Mouse (Mus musculus) lung, postnatal 4 days (tissue): ENCODE data around the gene Rpp21.

Source experiments
- DNase-seq, 2 experiments: peaks; one replicate each; pipeline ENCODE4 v3.0.0; 2021

Rpp21 gene

DNA sequence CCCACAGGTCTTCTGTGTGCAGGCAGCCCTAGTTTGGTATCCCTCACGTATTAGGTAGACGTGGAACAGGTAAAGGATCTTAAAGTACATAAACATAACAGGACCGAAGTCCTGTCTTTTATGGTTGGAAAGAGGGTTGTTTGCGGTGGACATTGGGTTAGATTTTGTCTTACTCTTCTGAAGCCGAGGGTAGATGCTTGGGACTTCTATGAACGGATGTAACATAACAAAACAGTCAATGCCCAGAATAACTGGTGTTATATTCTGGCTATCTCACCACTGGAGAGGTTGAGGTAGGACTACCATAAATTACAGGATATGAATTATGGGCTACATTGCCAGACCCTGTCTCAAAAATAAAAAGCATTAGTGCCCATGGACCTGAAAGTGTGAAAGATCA lies at the start of gene Rpp21:
Gene Rpp21 (minus strand): TSS at position 101 of the 400 bp plus-strand sequence.
- DNase-seq: no peak

- DNase-seq: no peak
Observed at GRCm38 (mm10) chr17:36286390-36286789, 28.5 kb upstream of the Rpp21 start, which contains the start of gene H2-M10.2. TSS of gene H2-M10.2 (minus strand) at chr17:36286490.

DNA sequence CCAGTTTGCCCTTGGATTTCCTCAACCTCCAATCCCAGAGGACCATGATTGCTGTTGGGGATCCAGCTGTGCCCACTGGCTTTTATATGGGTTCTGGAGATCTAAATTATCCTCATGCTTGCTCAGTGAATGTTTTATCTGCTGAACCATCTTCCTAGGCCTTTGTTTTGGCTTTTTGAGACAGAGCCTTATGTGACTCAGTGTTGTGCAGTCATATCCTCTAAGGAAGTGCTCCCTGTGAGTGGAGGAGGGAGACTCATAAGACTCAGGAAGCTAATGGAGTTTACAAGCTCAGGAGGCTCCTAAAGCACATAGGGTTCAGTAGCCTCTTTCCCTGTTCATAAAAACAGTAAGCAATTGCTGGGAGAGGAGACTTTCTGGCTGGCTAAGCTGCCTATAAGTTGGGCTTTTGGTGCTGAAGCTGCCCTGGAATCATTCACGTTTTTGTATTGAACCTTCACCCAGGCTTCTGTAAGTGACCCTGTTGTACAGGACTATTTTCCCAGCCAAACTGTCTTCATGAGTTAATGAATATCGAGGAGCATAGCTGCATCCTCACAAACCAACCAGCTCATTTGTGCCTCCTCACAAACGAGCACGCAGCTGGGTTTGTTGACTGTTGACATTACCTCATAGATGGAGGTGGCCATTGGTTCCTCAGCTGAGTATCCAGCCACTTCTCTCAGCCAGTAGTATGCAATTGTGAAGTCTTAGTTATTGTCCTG lies 23.8 kb upstream of the Rpp21 start:
- no peak for DNase-seq

DNA sequence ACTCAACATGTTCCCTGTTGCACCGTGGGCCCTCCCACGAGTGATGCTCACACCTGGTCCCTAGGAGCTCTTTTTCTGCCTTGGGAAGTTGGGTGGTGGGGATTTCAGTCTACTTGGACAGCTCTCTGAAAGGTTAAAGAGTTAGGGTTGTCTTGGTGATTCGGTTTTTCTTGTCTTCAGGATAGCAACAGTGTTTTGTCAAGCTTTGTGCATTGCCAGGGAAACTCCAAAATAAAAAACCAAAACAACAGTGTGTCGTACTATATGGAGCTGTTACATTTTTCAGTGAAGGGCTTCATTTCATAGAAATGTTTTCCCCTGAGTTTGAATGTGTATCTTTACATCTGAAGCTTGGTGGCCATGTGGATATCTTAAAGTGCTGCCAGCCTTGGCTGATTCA lies 16.9 kb upstream of the Rpp21 start:
- DNase-seq: no peak

GRCm38 (mm10) chr17:36273796-36274195 lies 15.9 kb upstream of the Rpp21 start:
- DNase-seq: no peak

GRCm38 (mm10) chr17:36272643-36273366 lies 14.9 kb upstream of the Rpp21 start:
- no peak for DNase-seq

DNA sequence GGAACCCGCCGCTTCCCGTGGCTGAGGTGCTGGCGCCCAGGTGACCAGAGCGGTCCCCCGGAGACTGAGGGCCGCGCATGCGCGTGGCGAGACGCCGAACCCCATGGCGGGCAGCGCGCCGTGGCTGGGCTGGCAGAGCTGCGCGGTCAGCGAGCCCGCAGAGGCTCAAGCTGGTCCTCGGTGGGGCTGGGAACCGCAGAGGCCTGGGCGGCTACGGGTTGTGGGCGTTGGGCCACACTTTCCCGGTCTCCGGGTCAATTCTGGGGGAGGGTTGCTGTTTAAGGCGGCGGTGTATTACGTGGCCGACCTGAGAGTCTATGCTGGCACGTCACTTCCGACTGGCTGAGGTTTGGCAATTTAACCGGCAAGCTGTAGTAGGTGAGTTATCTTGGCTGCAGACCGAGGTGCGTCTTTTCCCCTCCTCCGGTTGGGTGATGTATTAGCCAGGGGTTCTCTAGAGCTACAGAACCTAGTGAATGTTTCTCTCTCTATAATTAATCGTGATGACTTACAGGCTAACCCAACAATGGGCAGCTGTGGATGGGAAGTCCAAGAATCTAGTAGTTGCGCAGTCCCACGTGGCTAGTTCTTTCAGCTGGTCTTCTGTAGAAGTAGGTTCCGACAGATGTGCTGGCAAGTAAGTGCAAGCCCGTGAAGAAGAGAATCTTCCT lies 13.9 kb upstream of the Rpp21 start, which contains the start of gene Trim39:
Gene Trim39 (minus strand): TSS at position 662 of the 671 bp plus-strand sequence.
- no peak for DNase-seq

DNA sequence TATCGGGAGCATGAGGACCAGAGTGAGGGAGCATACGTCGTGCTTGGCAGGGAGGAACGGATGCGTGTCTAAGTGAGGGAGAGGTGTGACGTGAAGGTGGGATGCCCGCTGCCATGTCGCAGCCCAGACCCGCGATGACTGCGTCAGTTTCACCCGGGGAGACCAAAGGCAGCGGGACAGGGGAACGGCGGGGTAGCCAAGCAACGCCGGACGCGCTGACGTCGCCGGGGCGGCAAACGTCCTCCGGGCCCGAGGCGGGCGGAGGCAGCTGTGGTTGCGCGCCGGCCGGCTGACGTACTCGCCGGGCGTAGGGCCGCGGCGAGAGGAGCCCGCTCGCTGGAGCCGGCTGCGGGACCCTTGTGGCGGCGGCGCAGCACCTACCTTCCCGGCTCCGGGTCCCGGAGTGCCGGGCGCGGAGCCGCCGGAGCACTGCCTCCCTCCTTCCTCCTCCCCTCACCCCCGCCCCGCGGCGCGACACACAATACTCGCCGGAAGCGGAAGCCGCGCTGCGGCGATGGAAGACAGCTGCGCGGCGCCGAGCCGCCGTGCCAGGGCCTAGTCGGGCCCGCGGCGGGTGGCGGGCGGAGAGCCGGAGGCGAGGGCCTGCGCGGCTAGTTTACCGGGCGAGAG lies 13.2 kb upstream of the Rpp21 start:
- peak; percentile 92 for DNase-seq

DNA sequence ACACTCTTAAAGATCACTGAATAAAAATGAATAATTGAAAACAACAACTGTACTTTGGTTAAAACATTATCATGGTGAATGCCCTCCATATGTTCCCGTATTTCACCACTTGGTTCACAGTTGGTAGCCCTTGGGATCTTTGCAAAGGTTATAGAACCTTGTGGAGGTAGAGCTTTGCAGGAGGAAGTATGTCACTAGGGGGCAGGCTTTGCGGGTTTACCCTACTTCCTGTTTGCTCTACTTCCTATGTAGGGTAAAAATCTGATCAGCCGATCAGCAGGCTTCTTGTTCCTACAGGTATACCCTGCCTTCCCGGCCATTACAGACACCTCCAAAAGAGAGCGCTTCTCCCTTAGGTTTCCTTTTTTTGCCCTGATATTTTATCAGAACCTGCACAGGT lies 8.0 kb upstream of the Rpp21 start:
- peak in 1 of 2 experiments; percentile 53 for DNase-seq

GRCm38 (mm10) chr17:36264273-36264925 lies 6.5 kb upstream of the Rpp21 start:
- no peak for DNase-seq

DNA sequence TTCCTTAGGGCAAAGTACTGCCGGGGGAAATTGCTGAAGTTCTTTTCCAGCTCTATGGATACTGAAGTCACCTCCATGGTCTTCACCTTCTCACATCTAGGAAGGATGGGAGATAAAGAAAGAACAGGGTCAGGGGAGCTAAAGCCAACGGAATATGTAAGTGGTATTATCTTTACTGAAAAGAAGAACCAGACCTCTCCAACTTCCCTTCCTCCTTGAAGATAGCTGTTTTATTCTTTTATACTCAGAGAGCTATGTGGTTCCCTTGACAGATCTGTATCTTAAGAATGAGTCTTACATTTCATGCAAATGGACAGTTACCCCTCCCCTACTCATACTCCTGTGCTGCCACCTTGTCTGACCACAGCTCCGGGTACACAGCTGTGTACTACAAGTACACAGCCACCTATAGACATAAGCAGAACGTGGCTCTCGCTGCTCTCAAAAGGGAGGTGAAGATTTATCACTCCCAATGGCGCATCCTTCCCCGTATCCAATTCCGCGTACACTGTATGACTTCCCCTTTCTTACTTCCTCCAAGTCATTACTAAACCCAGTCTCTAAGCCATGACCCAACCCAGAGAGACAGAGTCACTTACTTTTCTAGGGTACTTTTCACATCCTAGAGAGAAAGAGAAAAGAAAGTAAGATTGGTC lies 3.8 kb upstream of the Rpp21 start:
- no peak for DNase-seq

GRCm38 (mm10) chr17:36257241-36257947 lies 475 bp downstream of the Rpp21 start:
- peak; percentile 83 to 88 for DNase-seq

GRCm38 (mm10) chr17:36253087-36253600 lies 4.7 kb downstream of the Rpp21 start:
- DNase-seq: peak in 1 of 2 experiments; percentile 21

GRCm38 (mm10) chr17:36252250-36252876 lies 5.5 kb downstream of the Rpp21 start:
- DNase-seq: peak; percentile 59 to 69

DNA sequence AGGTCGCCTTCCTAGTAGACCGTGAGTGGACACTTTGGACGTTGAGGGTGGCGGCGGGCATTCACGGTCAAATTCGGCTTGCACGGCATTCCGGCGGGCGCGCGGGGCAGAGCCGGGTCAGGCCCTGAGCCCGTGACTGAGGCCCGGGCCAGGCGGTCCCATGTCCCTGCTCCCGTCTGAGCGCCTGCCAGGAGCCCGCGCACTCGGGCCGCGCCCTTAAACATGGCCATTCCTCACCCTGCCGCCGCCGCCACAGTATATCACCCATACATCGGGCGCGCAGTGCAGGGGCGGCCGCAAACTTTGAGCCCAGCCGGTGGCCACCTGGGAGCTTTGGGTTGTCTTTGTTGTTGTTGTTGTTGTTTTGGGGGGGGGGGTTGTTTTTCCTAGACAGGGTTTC lies 9.0 kb downstream of the Rpp21 start:
- peak in 1 of 2 experiments; percentile 34 for DNase-seq

GRCm38 (mm10) chr17:36245741-36246140 lies 12.1 kb downstream of the Rpp21 start:
- DNase-seq: no peak

GRCm38 (mm10) chr17:36244031-36244430 lies 13.8 kb downstream of the Rpp21 start:
- no peak for DNase-seq

GRCm38 (mm10) chr17:36240637-36241213 lies 17.1 kb downstream of the Rpp21 start:
- DNase-seq: no peak

- DNase-seq: peak; percentile 28 to 36
Observed at GRCm38 (mm10) chr17:36237321-36237921, 20.4 kb downstream of the Rpp21 start.

GRCm38 (mm10) chr17:36235300-36235699 lies 22.6 kb downstream of the Rpp21 start:
- DNase-seq: peak; percentile 32 to 33
